Mouse (Mus musculus) adrenal gland, postnatal 25 days (tissue): ENCODE data around the gene Pkhd1. TPM values are rescaled to one million over a fixed set of nuclear protein-coding genes. Genes with fewer than 3 reads are reported as not detected.
A peak's percentile ranks its signal among the peaks of the same experiment; 100 is the strongest.

Experiments used
- DNase-seq: peaks from one replicate; pipeline ENCODE4 v3.0.0; 2021; ENCODE audit warnings: mixed read lengths
- long read RNA-seq: library from polyadenylated mRNA; stranded (forward); transcript quantifications from one replicate; pipeline ENCODE4 v2.0.0, GENCODE M21; 2021
- total RNA-seq: library from RNA; stranded (reverse); gene quantifications from 2 replicates; pipeline ENCODE4 v1.2.3, GENCODE M21; 2021

Pkhd1 gene
- total RNA-seq, result 0.03 and 0.10 TPM in 2 replicates
- long read RNA-seq, result 0 reads

- DNase-seq, result no peak
Observed at GRCm38 (mm10) chr1:20617849-20618530, at the start of gene Pkhd1. Pkhd1 (minus strand) TSS chr1:20618064.

GRCm38 (mm10) chr1:20667567-20667966, 49.7 kb upstream of the Pkhd1 start:
- DNase-seq, result no peak

- no peak for DNase-seq
Observed at GRCm38 (mm10) chr1:20666233-20666632, 48.4 kb upstream of the Pkhd1 start.

GRCm38 (mm10) chr1:20655085-20655484, 37.2 kb upstream of the Pkhd1 start:
- DNase-seq, result no peak

GRCm38 (mm10) chr1:20653513-20654506, 35.9 kb upstream of the Pkhd1 start:
- no peak for DNase-seq

GRCm38 (mm10) chr1:20634856-20635255, 17.0 kb upstream of the Pkhd1 start:
- DNase-seq, result no peak

GRCm38 (mm10) chr1:20633276-20633869, 15.5 kb upstream of the Pkhd1 start:
- DNase-seq, result no peak

GRCm38 (mm10) chr1:20624564-20624963, 6.7 kb upstream of the Pkhd1 start:
- DNase-seq, result no peak

GRCm38 (mm10) chr1:20623375-20623774, 5.5 kb upstream of the Pkhd1 start:
- no peak for DNase-seq

- no peak for DNase-seq
Observed at GRCm38 (mm10) chr1:20620611-20621010, 2.7 kb upstream of the Pkhd1 start.

GRCm38 (mm10) chr1:20619363-20619762, 1.5 kb upstream of the Pkhd1 start:
- no peak for DNase-seq

GRCm38 (mm10) chr1:20612643-20613042, 5.2 kb downstream of the Pkhd1 start:
- no peak for DNase-seq

GRCm38 (mm10) chr1:20605489-20605888, 12.4 kb downstream of the Pkhd1 start:
- DNase-seq, result no peak

- DNase-seq, result no peak
Observed at GRCm38 (mm10) chr1:20590488-20590887, 27.4 kb downstream of the Pkhd1 start.

GRCm38 (mm10) chr1:20571469-20571868, 46.4 kb downstream of the Pkhd1 start:
- no peak for DNase-seq

GRCm38 (mm10) chr1:20569430-20569829, 48.4 kb downstream of the Pkhd1 start:
- no peak for DNase-seq

- no peak for DNase-seq
Observed at GRCm38 (mm10) chr1:20558443-20558842, 59.4 kb downstream of the Pkhd1 start.

GRCm38 (mm10) chr1:20554398-20554797, 63.5 kb downstream of the Pkhd1 start:
- DNase-seq, result peak; percentile 14

GRCm38 (mm10) chr1:20551334-20551733, 66.5 kb downstream of the Pkhd1 start:
- DNase-seq, result no peak

GRCm38 (mm10) chr1:20544526-20544925, 73.3 kb downstream of the Pkhd1 start:
- no peak for DNase-seq

- DNase-seq, result peak; percentile 5
Observed at GRCm38 (mm10) chr1:20513364-20514084, 104.3 kb downstream of the Pkhd1 start.

- DNase-seq, result no peak
Observed at GRCm38 (mm10) chr1:20498965-20499364, 118.9 kb downstream of the Pkhd1 start.
